Mouse (Mus musculus) liver, embryonic 13.5 days (tissue): Measurements from ENCODE around the gene Pex10. TPM values are rescaled to one million over a fixed set of nuclear protein-coding genes. Genes with fewer than 3 reads are reported as not detected.
A peak's percentile ranks its signal among the peaks of the same experiment; 100 is the strongest.

Experiments used
- ATAC-seq: fragments of 200-750 bp; cut with Nextera tagmentation; 2 replicates; pipeline ENCODE4 v1.8.0; 2017; ENCODE audit warnings: low read depth, mild to moderate bottlenecking, moderate number of reproducible peaks, moderate library complexity
- DNase-seq: peaks from one replicate; pipeline ENCODE4 v3.0.0; 2022
- H3K27ac ChIP-seq: fragments of 300-500 bp; sonication (generic); 2 replicates; pipeline ENCODE4 v1.5.1; 2015; ENCODE audit warnings: moderate library complexity, mild to moderate bottlenecking, inconsistent platforms
- H3K27me3 ChIP-seq: fragments of 300-500 bp; sonication (generic); 2 replicates; pipeline ENCODE4 v1.6.1; 2015; ENCODE audit warnings: mild to moderate bottlenecking, inconsistent platforms
- H3K36me3 ChIP-seq: fragments of 300-500 bp; sonication (generic); 2 replicates; pipeline ENCODE4 v1.6.1; 2015; ENCODE audit warnings: mild to moderate bottlenecking, inconsistent platforms
- H3K4me1 ChIP-seq: fragments of 300-500 bp; sonication (generic); replicated peaks from 2 replicates; pipeline ENCODE4 v1.6.1; 2015; ENCODE audit warnings: inconsistent platforms
- H3K4me2 ChIP-seq: fragments of 300-500 bp; sonication (generic); 2 replicates; pipeline ENCODE4 v1.6.1; 2015; ENCODE audit warnings: inconsistent platforms, mild to moderate bottlenecking, moderate library complexity
- H3K4me3 ChIP-seq: fragments of 300-500 bp; sonication (generic); replicated peaks from 2 replicates; pipeline ENCODE4 v1.5.1; 2015; ENCODE audit warnings: mild to moderate bottlenecking, inconsistent platforms
- H3K9ac ChIP-seq: fragments of 300-500 bp; sonication (generic); 2 replicates; pipeline ENCODE4 v1.6.1; 2015; ENCODE audit warnings: mild to moderate bottlenecking, inconsistent platforms
- H3K9me3 ChIP-seq: fragments of 300-500 bp; sonication (generic); replicated peaks from 2 replicates; pipeline ENCODE4 v1.6.1; 2016; ENCODE audit warnings: inconsistent platforms
- WGBS: fragments of 180-500 bp; shearing (Covaris S2); methylation state at CpG from one replicate; pipeline ENCODE4 v1.1.7; 2015; ENCODE audit not compliant: insufficient replicate concordance; 5-methylcytosine and 5-hydroxymethylcytosine counted together
- polyA plus RNA-seq: library from polyadenylated mRNA; unstranded; fragments of >200 nt; fragmentation: Nextera tagmentation; extraction: Ambion mirVana; gene quantifications from 2 replicates; pipeline ENCODE4 v1.2.1, GENCODE M21; 2015

Pex10 gene
- polyA plus RNA-seq, 1 experiment from 2014 or later: 8.9 TPM

GRCm38 (mm10) chr4:155083553-155083952 lies 16.7 kb downstream of the Pex10 start:
- Histone ChIP-seq H3K9me3 (no peaks in the 10 kb centered on the region), H3K4me2 (peak overlapping the region; percentile 98), H3K27ac (no peak overlapping the region), H3K4me1 (peaks cover 48% of the 10 kb centered on the region), H3K27me3 (no peaks in the 10 kb centered on the region), H3K9ac (peak overlapping the region; percentile 88), H3K36me3 (peaks cover 51% of the 10 kb centered on the region), H3K4me3 (no peak overlapping the region)
- ATAC-seq (no peak), DNase-seq (no peak)
- 84% methylated on average over 4 of the region's 4 CpGs for WGBS

- ATAC-seq (no peak), DNase-seq (no peak)
- Histone ChIP-seq H3K9ac (peak overlapping the region; percentile 88), H3K4me2 (peak overlapping the region; percentile 98), H3K4me1 (peaks cover 48% of the 10 kb centered on the region), H3K27me3 (no peaks in the 10 kb centered on the region), H3K36me3 (peaks cover 45% of the 10 kb centered on the region), H3K9me3 (no peaks in the 10 kb centered on the region), H3K27ac (peak overlapping the region; percentile 48), H3K4me3 (peak overlapping the region; percentile 95)
- 75% methylated on average over 7 of the region's 7 CpGs for WGBS
Observed at GRCm38 (mm10) chr4:155084351-155084750, 17.5 kb downstream of the Pex10 start.

GRCm38 (mm10) chr4:155085206-155086107 lies 18.6 kb downstream of the Pex10 start:
- Histone ChIP-seq H3K36me3 (peaks cover 34% of the 10 kb centered on the region), H3K9ac (peak overlapping the region; percentile 88), H3K27ac (peak overlapping the region; percentile 91), H3K4me1 (peaks cover 48% of the 10 kb centered on the region), H3K27me3 (no peaks in the 10 kb centered on the region), H3K4me3 (peak overlapping the region; percentile 95), H3K9me3 (no peaks in the 10 kb centered on the region), H3K4me2 (peak overlapping the region; percentile 98)
- 5% methylated on average over 35 of the region's 35 CpGs for WGBS
- DNase-seq: no peak
- ATAC-seq: peak; percentile 7

- Histone ChIP-seq H3K9ac (peak within 1 kb of the TSS; percentile 88), H3K4me2 (peak within 1 kb of the TSS; percentile 98), H3K27ac (peak within 1 kb of the TSS; percentile 91), H3K27me3 (no peaks in the 10 kb centered on the region), H3K4me1 (peaks cover 48% of the 10 kb centered on the region), H3K36me3 (peaks cover 27% of the 10 kb centered on the region), H3K9me3 (no peaks in the 10 kb centered on the region), H3K4me3 (peak within 1 kb of the TSS; percentile 95)
- ATAC-seq (peak; percentile 96), DNase-seq (peak; percentile 100)
- WGBS: under 1% methylated on average over 85 of the region's 85 CpGs
Observed at GRCm38 (mm10) chr4:155086108-155087024, 19.6 kb downstream of the Pex10 start, which contains the start of the genes Rer1 and Morn1. Gene Rer1, minus strand, starts transcription at chr4:155086382. Gene Morn1, plus strand, starts transcription at chr4:155086577.

GRCm38 (mm10) chr4:155089241-155089640 lies 22.4 kb downstream of the Pex10 start:
- Histone ChIP-seq H3K9ac (no peak overlapping the region), H3K27me3 (no peaks in the 10 kb centered on the region), H3K9me3 (no peaks in the 10 kb centered on the region), H3K4me3 (no peak overlapping the region), H3K4me2 (no peak overlapping the region), H3K36me3 (peaks cover 5% of the 10 kb centered on the region; the same call in 1 of the 2 replicates), H3K4me1 (peaks cover 24% of the 10 kb centered on the region), H3K27ac (no peak overlapping the region)
- 82% methylated on average over 5 of the region's 5 CpGs for WGBS
- ATAC-seq (no peak), DNase-seq (no peak)

- DNase-seq (no peak), ATAC-seq (no peak)
- H3K36me3 ChIP-seq: no peaks in the 10 kb centered on the region
- H3K4me1 ChIP-seq: peaks cover 15% of the 10 kb centered on the region
- 84% methylated on average over 4 of the region's 4 CpGs for WGBS
- no peak overlapping the region for H3K9ac ChIP-seq
- H3K4me2 ChIP-seq: no peak overlapping the region
- H3K27ac ChIP-seq: no peak overlapping the region
- H3K27me3 ChIP-seq: no peaks in the 10 kb centered on the region
- H3K9me3 ChIP-seq: no peaks in the 10 kb centered on the region
- no peak overlapping the region for H3K4me3 ChIP-seq
Observed at GRCm38 (mm10) chr4:155090147-155090546, 23.3 kb downstream of the Pex10 start.

GRCm38 (mm10) chr4:155090688-155091449 lies 24.1 kb downstream of the Pex10 start:
- WGBS: 76% methylated on average over 13 of the region's 13 CpGs
- no peaks in the 10 kb centered on the region for H3K9me3 ChIP-seq
- H3K4me3 ChIP-seq: no peak overlapping the region
- H3K27ac ChIP-seq: no peak overlapping the region
- no peak overlapping the region for H3K4me2 ChIP-seq
- ATAC-seq (no peak), DNase-seq (no peak)
- H3K9ac ChIP-seq: no peak overlapping the region
- H3K36me3 ChIP-seq: no peaks in the 10 kb centered on the region
- peaks cover 10% of the 10 kb centered on the region for H3K4me1 ChIP-seq
- H3K27me3 ChIP-seq: no peaks in the 10 kb centered on the region

GRCm38 (mm10) chr4:155092718-155093430 lies 26.1 kb downstream of the Pex10 start:
- Histone ChIP-seq H3K27me3 (no peaks in the 10 kb centered on the region), H3K4me2 (no peak overlapping the region), H3K4me3 (no peak overlapping the region), H3K27ac (no peak overlapping the region), H3K36me3 (no peaks in the 10 kb centered on the region), H3K9me3 (no peaks in the 10 kb centered on the region), H3K4me1 (no peaks in the 10 kb centered on the region), H3K9ac (no peak overlapping the region)
- 83% methylated on average over 19 of the region's 19 CpGs for WGBS
- DNase-seq (no peak), ATAC-seq (no peak)

DNA sequence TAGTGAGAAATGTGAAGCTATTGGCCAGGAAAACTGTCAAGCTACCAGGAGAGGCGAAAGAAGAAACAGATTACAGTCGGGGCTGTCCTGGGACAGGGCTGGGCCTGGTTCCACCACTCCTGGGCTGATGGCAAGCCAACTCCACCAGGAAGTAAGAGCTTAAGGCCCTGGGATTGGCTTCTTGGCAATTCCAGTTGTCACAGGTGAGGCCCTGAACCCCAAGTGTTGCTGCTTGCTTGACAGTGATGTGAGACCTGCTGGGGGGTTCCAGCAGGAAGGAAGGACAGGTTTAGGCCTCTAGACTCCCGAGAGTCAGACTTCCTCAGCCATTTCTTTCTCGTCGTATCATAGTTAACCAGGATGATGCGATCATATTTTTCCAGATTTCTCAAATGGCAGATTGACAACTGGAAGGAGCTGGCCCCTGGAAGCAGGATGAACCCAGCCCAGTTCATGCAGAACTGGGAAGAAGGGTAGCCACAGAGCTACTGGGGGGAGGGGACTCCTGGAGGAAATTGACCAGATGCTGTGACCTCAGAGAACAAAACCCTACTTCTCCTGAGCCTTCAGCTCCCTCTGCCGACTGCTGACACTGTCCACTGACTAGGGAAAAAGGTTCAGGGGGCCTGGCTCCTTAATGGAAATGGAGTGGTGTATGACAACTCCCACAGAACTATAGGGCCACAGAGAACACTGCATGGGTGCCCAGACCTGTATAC lies 26.8 kb downstream of the Pex10 start:
- ATAC-seq (no peak), DNase-seq (no peak)
- Histone ChIP-seq H3K27me3 (no peaks in the 10 kb centered on the region), H3K4me1 (no peaks in the 10 kb centered on the region), H3K4me3 (no peak overlapping the region), H3K9me3 (no peaks in the 10 kb centered on the region), H3K9ac (no peak overlapping the region), H3K27ac (no peak overlapping the region), H3K4me2 (no peak overlapping the region), H3K36me3 (no peaks in the 10 kb centered on the region)
- WGBS: 61% methylated on average over 7 of the region's 7 CpGs

DNA sequence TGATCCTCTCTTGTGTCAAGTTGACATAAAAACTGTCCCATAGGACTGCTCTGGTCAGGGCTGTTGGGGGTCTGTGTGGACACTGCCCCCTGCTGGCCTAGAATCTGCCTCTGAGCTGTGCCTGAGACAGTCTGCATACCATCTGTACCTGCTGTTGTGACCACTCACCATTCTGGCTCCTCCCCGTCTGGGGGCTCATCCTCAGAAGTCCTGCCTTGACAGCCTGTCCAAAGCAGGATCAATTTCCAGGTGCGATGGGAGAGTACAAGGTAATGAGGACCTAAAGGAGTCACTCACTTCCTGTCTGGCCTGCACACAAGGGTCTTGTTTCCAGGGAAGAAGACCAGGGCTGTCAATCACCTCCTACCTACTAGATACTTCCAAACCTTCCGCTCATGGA lies 27.7 kb downstream of the Pex10 start:
- no peaks in the 10 kb centered on the region for H3K9me3 ChIP-seq
- 46% methylated on average over 3 of the region's 3 CpGs for WGBS
- no peak overlapping the region for H3K4me3 ChIP-seq
- H3K4me2 ChIP-seq: no peak overlapping the region
- no peaks in the 10 kb centered on the region for H3K27me3 ChIP-seq
- H3K4me1 ChIP-seq: no peaks in the 10 kb centered on the region
- ATAC-seq (peak; percentile 62; the same call in 1 of the 2 replicates), DNase-seq (peak; percentile 40)
- H3K27ac ChIP-seq: no peak overlapping the region
- H3K36me3 ChIP-seq: no peaks in the 10 kb centered on the region
- no peak overlapping the region for H3K9ac ChIP-seq
